Mouse (Mus musculus) left cerebral cortex, postnatal 14 days (tissue): ENCODE data around the gene Csmd2. TPM values are rescaled to one million over a fixed set of nuclear protein-coding genes. Genes with fewer than 3 reads are reported as not detected.

Experiments
- DNase-seq, 2 experiments: peaks; one replicate each; pipeline ENCODE4 v3.0.0; 2021 to 2022; ENCODE audit warnings: low spot score in 2 of 2, mixed read lengths in 1 of 2
- intact Hi-C: fragments of 180-260 bp; cut with DNase I; formaldehyde crosslinking; loops from one replicate; pipeline ENCODE4 v1.15.1; 2025
- total RNA-seq, 2 experiments: library from RNA; stranded (reverse); gene quantifications; 2 replicates each; pipeline ENCODE4 v1.2.3; 2021

Gene Csmd2
- total RNA-seq, 2 experiments from 2014 or later, result 56.9 to 61.3 TPM

GRCm38 (mm10) chr4:128132876-128133646, 145.4 kb downstream of the Csmd2 start:
- peak; percentile 38 to 70 for DNase-seq
- intact Hi-C loops, result no loop called here

GRCm38 (mm10) chr4:128134348-128134994, 146.8 kb downstream of the Csmd2 start:
- intact Hi-C loops, result no loop called here
- no peak for DNase-seq

- no peak for DNase-seq
- intact Hi-C loops, result no loop called here
These were observed 147.5 kb downstream of the Csmd2 start for GRCm38 (mm10) chr4:128135014-128135622.

DNA sequence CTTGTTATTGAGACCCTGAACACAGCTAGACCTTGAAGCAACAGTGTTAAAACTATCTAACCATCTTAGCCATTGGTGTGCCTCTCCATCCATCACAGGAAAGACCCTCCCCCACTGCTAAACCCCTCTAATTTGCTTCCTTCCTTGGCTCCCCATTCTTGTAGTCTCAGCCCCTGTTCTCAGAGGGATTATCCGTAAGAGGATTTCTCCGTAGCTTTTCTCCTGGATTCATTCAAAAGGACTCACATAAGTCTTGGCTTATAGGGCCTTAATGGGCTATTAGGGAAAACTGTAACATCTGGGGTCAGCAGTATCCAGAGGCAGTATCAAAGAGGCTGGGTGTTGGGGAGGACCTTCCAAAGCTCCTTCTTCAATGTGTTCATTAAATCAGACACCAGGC, 152.3 kb downstream of the Csmd2 start:
- no peak for DNase-seq
- intact Hi-C loops, result no loop called here

- no peak for DNase-seq
- intact Hi-C loops, result no loop called here
These were observed 153.8 kb downstream of the Csmd2 start for GRCm38 (mm10) chr4:128141161-128142101.

GRCm38 (mm10) chr4:128142279-128142678, 154.6 kb downstream of the Csmd2 start:
- intact Hi-C loops, result no loop called here
- no peak for DNase-seq

GRCm38 (mm10) chr4:128143147-128143546, 155.5 kb downstream of the Csmd2 start:
- intact Hi-C loops, result no loop called here
- no peak for DNase-seq

- no peak for DNase-seq
- intact Hi-C loops, result no loop called here
These were observed 161.9 kb downstream of the Csmd2 start for GRCm38 (mm10) chr4:128149524-128149923.

DNA sequence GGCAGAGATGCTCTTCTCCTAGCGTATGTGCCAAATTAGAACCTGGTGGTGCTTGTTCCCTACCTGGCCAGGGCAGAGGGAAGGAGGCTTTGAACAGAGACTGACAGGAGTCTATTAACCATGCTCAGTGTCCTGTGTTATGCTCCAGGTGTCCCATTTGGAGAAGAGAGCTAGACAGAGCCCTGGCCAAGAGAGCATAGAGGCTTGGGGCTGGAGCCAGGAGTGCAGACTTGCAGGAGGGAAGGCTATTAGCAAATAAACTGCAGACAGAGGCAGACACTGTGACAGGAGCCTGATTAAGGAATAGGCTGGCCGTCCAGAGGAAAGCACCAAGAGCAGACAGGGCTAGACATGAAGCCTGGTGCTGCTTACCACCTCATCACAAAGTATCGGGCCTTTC, 164.4 kb downstream of the Csmd2 start:
- intact Hi-C loops, result no loop called here
- no peak for DNase-seq

DNA sequence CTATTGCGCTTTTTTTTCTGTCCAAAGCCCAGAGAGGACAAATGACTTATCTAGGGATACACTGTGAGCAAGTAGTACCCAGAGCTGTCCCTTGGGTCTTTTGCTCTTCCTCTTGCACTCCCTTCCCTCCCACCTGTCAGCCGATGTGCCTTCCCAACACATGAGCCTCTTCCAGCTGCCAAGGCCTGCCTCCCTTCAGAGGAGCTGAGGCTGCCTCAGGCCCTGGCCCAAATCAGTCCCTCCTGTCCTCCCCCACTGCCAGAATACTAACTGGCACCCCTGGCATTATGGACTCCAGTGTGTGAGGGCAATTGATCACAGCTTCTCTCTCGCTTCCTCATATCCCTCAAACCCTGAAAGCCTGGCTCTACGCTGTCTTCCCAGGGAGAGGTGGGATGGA, 165.5 kb downstream of the Csmd2 start:
- intact Hi-C loops, result no loop called here

GRCm38 (mm10) chr4:128155226-128155625, 167.6 kb downstream of the Csmd2 start:
- intact Hi-C loops, result no loop called here

More for the DNA sequence above, 165.5 kb downstream of the Csmd2 start:
- DNase-seq, result no peak

DNA sequence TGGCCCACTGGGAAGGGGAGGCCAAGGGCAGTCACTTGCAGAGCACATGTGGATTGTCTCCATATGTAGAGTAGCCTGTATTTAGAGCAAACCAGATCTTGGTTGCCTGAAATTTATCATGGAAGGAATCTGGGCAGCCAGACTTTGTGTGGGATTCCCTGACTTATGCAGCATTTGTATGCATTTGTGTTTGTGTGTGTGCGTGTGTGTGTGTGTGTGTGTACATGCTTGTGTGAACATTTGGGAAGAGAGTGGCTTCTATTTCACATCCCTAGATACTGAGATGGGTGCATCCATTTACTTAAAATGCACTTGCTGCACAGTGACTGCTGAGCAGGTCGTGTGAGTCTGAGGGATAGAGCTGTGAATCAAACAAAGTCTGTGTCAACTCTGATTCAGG, 173.0 kb downstream of the Csmd2 start:
- DNase-seq, result peak in 1 of 2 experiments; percentile 78
- intact Hi-C loops, result no loop called here

More at GRCm38 (mm10) chr4:128155226-128155625, 167.6 kb downstream of the Csmd2 start:
- DNase-seq, result no peak

- DNase-seq, result no peak
- intact Hi-C loops, result no loop called here
These were observed 182.5 kb downstream of the Csmd2 start for GRCm38 (mm10) chr4:128170181-128170580.

DNA sequence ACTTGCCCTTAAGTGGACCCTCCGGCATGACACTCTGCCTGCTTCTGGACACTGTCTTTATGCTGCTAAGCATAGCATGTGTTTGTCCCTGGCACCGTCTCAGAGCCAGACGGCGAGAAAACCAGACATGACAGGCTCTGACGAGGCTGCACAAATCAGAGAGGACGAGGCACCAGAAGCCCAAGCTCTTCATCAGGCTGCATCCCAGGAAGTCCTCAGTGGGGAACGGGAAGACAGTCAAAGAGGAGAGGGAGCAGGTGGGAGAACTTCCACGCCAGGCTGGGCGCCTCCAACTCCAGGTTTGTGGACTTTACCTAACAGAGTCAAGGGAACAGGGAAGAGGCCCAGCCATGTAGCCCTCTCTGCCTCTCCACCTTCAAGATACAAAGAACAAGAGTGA, 183.6 kb downstream of the Csmd2 start:
- DNase-seq, result no peak
- intact Hi-C loops, result no loop called here

- intact Hi-C loops, result no loop called here
- no peak for DNase-seq
These were observed 184.0 kb downstream of the Csmd2 start for GRCm38 (mm10) chr4:128171701-128172100.

DNA sequence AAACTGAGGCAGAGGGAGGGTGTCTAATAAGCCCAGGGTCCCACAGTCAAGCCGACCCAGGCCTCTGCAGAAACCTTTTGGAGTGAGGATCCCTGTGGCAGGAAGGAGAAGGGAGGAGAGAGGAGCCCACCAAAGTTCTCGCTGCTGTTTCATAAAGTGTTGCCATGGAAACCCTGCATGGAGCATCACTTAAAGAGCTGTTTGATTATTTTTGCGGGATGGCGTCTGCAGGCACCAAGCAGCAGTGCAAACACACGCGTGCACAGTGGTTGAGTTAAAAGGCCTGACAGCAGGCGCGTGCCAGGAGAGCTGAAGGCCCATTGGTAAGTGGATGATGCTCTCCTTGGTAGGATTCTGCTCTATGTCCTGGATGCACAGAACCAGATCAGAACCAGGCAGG, 191.3 kb downstream of the Csmd2 start:
- intact Hi-C loops, result no loop called here
- DNase-seq, result peak; percentile 32 to 65

- intact Hi-C loops, result no loop called here
- no peak for DNase-seq
These were observed 191.9 kb downstream of the Csmd2 start for GRCm38 (mm10) chr4:128179581-128179980.

DNA sequence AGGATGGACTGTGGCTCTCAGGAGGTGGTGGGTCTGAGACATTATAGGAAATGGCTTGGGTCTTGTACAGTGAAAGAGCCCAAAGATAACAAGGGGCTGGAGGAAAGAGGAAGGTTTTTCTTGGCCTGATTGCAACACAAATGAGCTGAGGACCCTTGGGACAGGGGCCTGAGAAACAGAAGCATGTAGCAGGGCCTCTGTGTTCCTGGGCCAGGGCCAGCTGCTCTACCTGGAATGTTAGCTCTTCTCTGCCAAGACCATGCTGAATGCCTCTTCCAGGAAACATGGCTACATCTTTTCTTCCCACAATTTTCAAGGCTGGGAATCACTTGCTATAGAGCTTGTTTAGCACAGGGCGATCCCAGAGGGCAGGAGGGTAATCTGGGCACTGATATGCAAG, 197.1 kb downstream of the Csmd2 start:
- intact Hi-C loops, result no loop called here
- DNase-seq, result no peak

DNA sequence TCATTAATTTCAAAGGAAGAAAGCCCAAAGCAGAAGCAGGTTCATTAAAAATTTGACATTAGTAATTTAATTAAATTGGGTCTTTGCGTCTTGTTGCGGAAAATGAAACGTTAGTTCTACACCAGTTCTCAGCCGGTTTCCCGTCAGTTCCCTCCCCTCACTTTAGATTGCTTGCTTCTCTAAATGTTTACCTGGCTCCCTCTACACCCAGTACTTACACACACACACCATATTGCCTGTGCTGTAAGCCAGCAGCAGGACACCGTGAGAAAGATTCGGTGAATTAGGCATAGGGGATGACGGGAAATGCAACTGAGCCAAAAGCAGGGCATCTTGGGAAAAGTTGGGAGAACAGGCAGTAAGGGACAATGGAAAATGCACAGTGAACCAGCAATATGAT, 206.8 kb downstream of the Csmd2 start:
- intact Hi-C loops, result no loop called here
- DNase-seq, result no peak
